Mouse (Mus musculus) myocyte (in vitro differentiated cells): Measurements from ENCODE around the gene Jaml. TPM values are rescaled to one million over a fixed set of nuclear protein-coding genes. Genes with fewer than 3 reads are reported as not detected.

ENCODE experiments used
- H3K27me3 ChIP-seq: one replicate; pipeline ENCODE4 v1.6.1; 2011; ENCODE audit not compliant: control insufficient read depth, insufficient read depth, insufficient read length
- H3K36me3 ChIP-seq: one replicate; pipeline ENCODE4 v1.6.1; 2011; ENCODE audit not compliant: control insufficient read depth, insufficient read depth
- H3K4me2 ChIP-seq: one replicate; pipeline ENCODE4 v1.6.1; 2011; ENCODE audit warnings: low read depth, control low read depth
- H3K4me3 ChIP-seq: one replicate; pipeline ENCODE4 v1.5.1; 2011; ENCODE audit warnings: mild to moderate bottlenecking, control low read depth, moderate library complexity
- H3K79me2 ChIP-seq: one replicate; pipeline ENCODE4 v1.6.1; 2011; ENCODE audit not compliant: control insufficient read depth, insufficient read depth
- H3ac ChIP-seq: one replicate; pipeline ENCODE4 v1.6.1; 2011; ENCODE audit not compliant: control insufficient read depth, insufficient read length
- CEBPB ChIP-seq: IDR thresholded peaks from 2 replicates; pipeline ENCODE4 v1.6.1; 2011; ENCODE audit warnings: mild to moderate bottlenecking, moderate library complexity; ENCODE audit not compliant: poor library complexity, insufficient read depth, severe bottlenecking
- E2F4 ChIP-seq: IDR thresholded peaks from one replicate; pipeline ENCODE4 v1.6.1; 2011; ENCODE audit warnings: mild to moderate bottlenecking, control low read depth, moderate library complexity; ENCODE audit not compliant: insufficient read depth
- MAX ChIP-seq: IDR thresholded peaks from one replicate; pipeline ENCODE4 v1.6.1; 2011; ENCODE audit warnings: low read depth, mild to moderate bottlenecking, control low read depth
- MYOD1 ChIP-seq, 3 experiments: IDR thresholded peaks; one replicate each; pipeline ENCODE4 v1.6.1; 2011; ENCODE audit warnings: control low read depth in 2 of 3, low read depth in 2 of 3, mild to moderate bottlenecking in 2 of 3, moderate library complexity in 1 of 3; ENCODE audit not compliant: insufficient read length in 2 of 3, control insufficient read depth in 1 of 3
- MYOG ChIP-seq, 3 experiments: IDR thresholded peaks; one replicate each; pipeline ENCODE4 v1.6.1; 2011; ENCODE audit warnings: control low read depth in 2 of 3, low read depth in 2 of 3, mild to moderate bottlenecking in 2 of 3; ENCODE audit not compliant: insufficient read length in 2 of 3, control insufficient read depth in 1 of 3, insufficient read depth in 1 of 3
- POLR2A ChIP-seq: IDR thresholded peaks from one replicate; pipeline ENCODE4 v1.6.1; 2011; ENCODE audit warnings: low read depth, mild to moderate bottlenecking, control low read depth, moderate library complexity; ENCODE audit not compliant: insufficient read length
- POLR2AphosphoS2 ChIP-seq: IDR thresholded peaks from one replicate; pipeline ENCODE4 v1.6.1; 2011; ENCODE audit warnings: low read depth, control low read depth; ENCODE audit not compliant: insufficient read length
- REST ChIP-seq: IDR thresholded peaks from one replicate; pipeline ENCODE4 v1.6.1; 2011; ENCODE audit warnings: mild to moderate bottlenecking, control low read depth, moderate library complexity; ENCODE audit not compliant: insufficient read depth, insufficient read length
- SRF ChIP-seq: IDR thresholded peaks from one replicate; pipeline ENCODE4 v1.6.1; 2011; ENCODE audit warnings: low read depth; ENCODE audit not compliant: control insufficient read depth, insufficient read length
- TCF12 ChIP-seq: IDR thresholded peaks from one replicate; pipeline ENCODE4 v1.6.1; 2011; ENCODE audit warnings: mild to moderate bottlenecking, control low read depth; ENCODE audit not compliant: poor library complexity, insufficient read depth, severe bottlenecking
- TCF3 ChIP-seq: IDR thresholded peaks from one replicate; pipeline ENCODE4 v1.6.1; 2011; ENCODE audit warnings: low read depth, control low read depth; ENCODE audit not compliant: insufficient read length
- USF1 ChIP-seq: IDR thresholded peaks from one replicate; pipeline ENCODE4 v1.6.1; 2011; ENCODE audit warnings: low read depth, mild to moderate bottlenecking, control low read depth, moderate library complexity
- polyA plus RNA-seq: library from polyadenylated mRNA; unstranded; fragments of >200 nt; fragmentation: generic; extraction: Trizol; gene quantifications from one replicate; pipeline ENCODE4 v1.2.1, GENCODE M21; 2012; ENCODE audit warnings: missing spikeins

Jaml gene
- polyA plus RNA-seq, 1 experiment, result not detected

GRCm38 (mm10) chr9:45098426-45098825 lies 19.4 kb downstream of the Jaml start:
- no peak overlapping the region for H3ac ChIP-seq
- no peaks in the 10 kb centered on the region for H3K79me2 ChIP-seq
- TF ChIP-seq MYOG (IDR thresholded peaks at IDR 0.05; ENCODE audit: control insufficient read depth in 1 of 3, insufficient read depth in 1 of 3, insufficient read length in 2 of 3, low read depth in 2 of 3), result no peak
- TF ChIP-seq SRF, result no peak
- TF ChIP-seq E2F4, result no peak
- TF ChIP-seq USF1, result no peak
- no peak for TF ChIP-seq POLR2AphosphoS2
- TF ChIP-seq TCF12, result no peak
- no peak for TF ChIP-seq CEBPB
- no peak for TF ChIP-seq MYOD1 (IDR thresholded peaks at IDR 0.05; ENCODE audit: control insufficient read depth in 1 of 3, insufficient read length in 2 of 3, low read depth in 2 of 3)
- no peak for TF ChIP-seq TCF3
- no peak overlapping the region for H3K4me3 ChIP-seq
- peaks cover 65% of the 10 kb centered on the region for H3K27me3 ChIP-seq
- no peak overlapping the region for H3K4me2 ChIP-seq
- no peaks in the 10 kb centered on the region for H3K36me3 ChIP-seq

- peaks cover 59% of the 10 kb centered on the region for H3K27me3 ChIP-seq
- no peak overlapping the region for H3ac ChIP-seq
- H3K36me3 ChIP-seq, result no peaks in the 10 kb centered on the region
- H3K4me2 ChIP-seq, result no peak overlapping the region
- TF ChIP-seq E2F4 (no peak), MYOD1 (IDR thresholded peaks at IDR 0.05; ENCODE audit: control insufficient read depth in 1 of 3, insufficient read length in 2 of 3, low read depth in 2 of 3) (no peak), TCF12 (no peak), MAX (no peak), TCF3 (no peak), REST (no peak), MYOG (IDR thresholded peaks at IDR 0.05; ENCODE audit: control insufficient read depth in 1 of 3, insufficient read depth in 1 of 3, insufficient read length in 2 of 3, low read depth in 2 of 3) (no peak), USF1 (no peak), POLR2AphosphoS2 (no peak), CEBPB (no peak), POLR2A (no peak), SRF (no peak)
- H3K79me2 ChIP-seq, result no peaks in the 10 kb centered on the region
- no peak overlapping the region for H3K4me3 ChIP-seq
Observed at GRCm38 (mm10) chr9:45102528-45102927, 23.5 kb downstream of the Jaml start.

GRCm38 (mm10) chr9:45103211-45103979 lies 24.4 kb downstream of the Jaml start:
- Histone ChIP-seq H3K36me3 (no peaks in the 10 kb centered on the region), H3ac (no peak overlapping the region), H3K4me2 (no peak overlapping the region), H3K4me3 (no peak overlapping the region), H3K79me2 (no peaks in the 10 kb centered on the region), H3K27me3 (peaks cover 53% of the 10 kb centered on the region)
- TF ChIP-seq SRF (no peak), MYOD1 (IDR thresholded peaks at IDR 0.05; ENCODE audit: control insufficient read depth in 1 of 3, insufficient read length in 2 of 3, low read depth in 2 of 3) (no peak), POLR2AphosphoS2 (no peak), MYOG (IDR thresholded peaks at IDR 0.05; ENCODE audit: control insufficient read depth in 1 of 3, insufficient read depth in 1 of 3, insufficient read length in 2 of 3, low read depth in 2 of 3) (no peak), USF1 (no peak), MAX (no peak), E2F4 (no peak), TCF3 (no peak), POLR2A (no peak), REST (no peak), CEBPB (no peak), TCF12 (no peak)

- Histone ChIP-seq H3K36me3 (no peaks in the 10 kb centered on the region), H3K4me2 (no peak overlapping the region), H3K4me3 (no peak overlapping the region), H3K79me2 (no peaks in the 10 kb centered on the region), H3K27me3 (peaks cover 42% of the 10 kb centered on the region), H3ac (no peak overlapping the region)
- no peak for TF ChIP-seq TCF12
- TF ChIP-seq TCF3, result no peak
- TF ChIP-seq SRF, result no peak
- TF ChIP-seq CEBPB, result no peak
- TF ChIP-seq MAX, result no peak
Observed at GRCm38 (mm10) chr9:45105596-45106374, 26.8 kb downstream of the Jaml start.
